Mouse (Mus musculus): ENCODE measurements around the gene RPS10-NUDT3. TPM values are rescaled to one million over a fixed set of nuclear protein-coding genes. Genes with fewer than 3 reads are reported as not detected.
A peak's percentile ranks its signal among the peaks of the same experiment; 100 is the strongest.

RPS10-NUDT3 gene
- polyA plus RNA-seq, 1 experiment from 2014 or later: not detected

DNA sequence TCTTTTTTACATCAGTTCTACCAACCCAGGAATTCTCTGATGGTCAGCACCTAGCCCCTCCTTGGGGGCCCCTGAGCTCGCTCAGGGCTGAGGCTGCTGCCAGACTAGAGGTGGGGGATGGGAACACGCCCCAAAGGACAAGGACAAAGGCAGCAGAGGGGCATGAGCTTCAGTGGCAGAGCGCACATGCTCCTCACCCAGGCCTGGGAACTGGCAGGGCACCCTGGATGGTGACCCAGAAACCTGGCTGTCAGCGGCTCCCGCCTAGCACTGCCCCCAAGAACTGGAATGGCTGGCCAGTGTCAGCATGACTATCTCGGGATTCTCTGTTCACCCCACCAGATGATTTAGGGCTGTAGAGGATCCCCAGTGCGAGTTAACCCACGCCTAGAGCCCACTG lies 85.8 kb downstream of the RPS10-NUDT3 start:
- no peaks in the 10 kb centered on the region for H3K9me3 ChIP-seq (replicated peaks)
- H3K4me3 ChIP-seq: peak overlapping the region; percentile 11; the same call in 1 of the 2 replicates
- peaks cover 13% of the 10 kb centered on the region for H3K27me3 ChIP-seq (ENCODE audit: low read depth, poor library complexity, severe bottlenecking)
- DNase-seq (ENCODE audit: low spot score): no peak
- H3K27ac ChIP-seq (replicated peaks): peak overlapping the region; percentile 86
- H3K4me1 ChIP-seq: peaks cover 49% of the 10 kb centered on the region
- WGBS: 50% methylated on average over 8 of the region's 8 CpGs
- no peaks in the 10 kb centered on the region for H3K36me3 ChIP-seq

DNA sequence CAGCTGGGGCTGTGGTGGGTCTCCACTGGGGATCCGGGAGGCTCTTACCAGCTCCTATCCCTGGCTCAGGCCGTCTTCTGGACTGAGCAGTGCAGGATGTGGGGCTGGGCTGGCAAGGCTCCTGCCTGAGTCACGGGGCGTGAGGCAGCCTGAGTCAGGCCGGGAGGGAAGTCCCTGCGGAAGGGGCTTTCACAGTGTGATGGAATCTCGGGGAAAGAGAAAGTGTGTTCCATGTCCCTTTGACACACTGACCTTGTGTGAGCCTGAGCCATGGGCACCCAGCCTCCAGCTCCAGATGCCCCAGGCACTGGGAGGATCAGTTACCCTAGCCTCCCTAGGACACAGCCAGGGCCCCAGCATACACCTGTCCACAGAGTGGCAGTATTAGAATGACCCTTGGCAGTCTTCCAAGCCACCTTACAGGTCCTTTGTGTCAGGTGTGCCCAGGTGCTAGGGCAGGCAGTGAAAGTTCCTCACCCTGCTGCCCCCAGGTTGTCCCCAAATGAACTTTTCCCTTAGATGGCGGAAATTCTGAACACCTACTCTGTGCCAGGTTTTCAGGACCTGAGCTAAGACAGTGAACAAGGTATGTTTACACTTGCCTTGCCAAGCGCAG lies 87.7 kb downstream of the RPS10-NUDT3 start:
- 71% methylated on average over 9 of the region's 9 CpGs for WGBS
- Histone ChIP-seq H3K27me3 (ENCODE audit: low read depth, poor library complexity, severe bottlenecking) (peaks cover 13% of the 10 kb centered on the region), H3K4me1 (peaks cover 42% of the 10 kb centered on the region), H3K4me3 (no peak overlapping the region), H3K9me3 (replicated peaks) (no peaks in the 10 kb centered on the region), H3K27ac (replicated peaks) (no peak overlapping the region), H3K36me3 (no peaks in the 10 kb centered on the region)
- DNase-seq (ENCODE audit: low spot score): no peak

DNA sequence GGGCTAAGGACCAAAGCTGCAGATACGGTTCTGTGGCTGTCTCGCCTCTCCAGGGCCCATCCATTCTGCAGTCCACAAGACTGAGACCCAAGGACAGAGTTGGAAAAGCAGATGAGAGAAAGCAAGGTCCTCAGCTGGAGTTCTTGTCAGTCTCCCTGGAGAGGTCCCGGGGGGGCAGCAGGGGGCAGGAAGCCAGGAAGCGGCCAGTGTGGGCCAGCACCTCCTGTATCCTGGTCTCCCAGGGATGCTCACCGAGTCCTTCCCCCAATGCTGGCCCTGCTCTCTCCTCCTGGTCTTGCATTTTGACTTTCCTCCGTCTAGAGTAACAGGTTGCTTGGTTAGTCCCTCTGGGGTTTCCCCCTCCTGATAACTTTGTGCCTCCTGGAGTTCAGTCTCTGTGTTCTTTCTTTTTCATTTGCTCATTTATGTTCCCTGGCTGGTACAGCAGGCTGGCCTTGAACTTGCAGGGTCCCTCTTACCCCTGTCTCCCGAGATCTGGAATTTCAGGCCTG lies 88.4 kb downstream of the RPS10-NUDT3 start:
- Histone ChIP-seq H3K27me3 (ENCODE audit: low read depth, poor library complexity, severe bottlenecking) (peaks cover 13% of the 10 kb centered on the region), H3K9me3 (replicated peaks) (no peaks in the 10 kb centered on the region), H3K27ac (replicated peaks) (no peak overlapping the region), H3K4me3 (no peak overlapping the region), H3K4me1 (peaks cover 35% of the 10 kb centered on the region), H3K36me3 (no peaks in the 10 kb centered on the region)
- 70% methylated on average over 7 of the region's 7 CpGs for WGBS
- no peak for DNase-seq (ENCODE audit: low spot score)

DNA sequence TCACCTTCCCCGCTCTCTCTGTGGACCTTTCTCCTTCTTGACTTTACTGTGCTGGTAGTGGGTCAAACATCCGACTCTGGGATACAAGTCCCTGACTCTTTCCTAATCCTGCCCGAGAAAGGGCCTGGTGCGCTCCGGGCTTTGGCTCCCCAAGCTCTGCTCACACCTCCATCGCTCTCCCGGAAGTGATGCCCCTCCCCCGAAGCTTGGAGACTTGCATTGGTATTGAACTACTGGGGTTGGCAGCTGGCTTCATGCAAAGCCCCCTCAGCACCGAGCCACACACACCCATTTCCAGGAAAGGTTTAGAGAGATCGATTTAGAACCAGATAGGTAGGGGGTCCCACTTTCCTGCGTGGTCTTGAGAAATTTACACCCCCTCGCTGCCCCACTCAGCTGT lies 89.0 kb downstream of the RPS10-NUDT3 start:
- Histone ChIP-seq H3K4me3 (no peak overlapping the region), H3K36me3 (no peaks in the 10 kb centered on the region), H3K9me3 (replicated peaks) (no peaks in the 10 kb centered on the region), H3K4me1 (peaks cover 39% of the 10 kb centered on the region), H3K27ac (replicated peaks) (no peak overlapping the region), H3K27me3 (ENCODE audit: low read depth, poor library complexity, severe bottlenecking) (peaks cover 13% of the 10 kb centered on the region)
- no peak for DNase-seq (ENCODE audit: low spot score)
- 45% methylated on average over 12 of the region's 12 CpGs for WGBS

DNA sequence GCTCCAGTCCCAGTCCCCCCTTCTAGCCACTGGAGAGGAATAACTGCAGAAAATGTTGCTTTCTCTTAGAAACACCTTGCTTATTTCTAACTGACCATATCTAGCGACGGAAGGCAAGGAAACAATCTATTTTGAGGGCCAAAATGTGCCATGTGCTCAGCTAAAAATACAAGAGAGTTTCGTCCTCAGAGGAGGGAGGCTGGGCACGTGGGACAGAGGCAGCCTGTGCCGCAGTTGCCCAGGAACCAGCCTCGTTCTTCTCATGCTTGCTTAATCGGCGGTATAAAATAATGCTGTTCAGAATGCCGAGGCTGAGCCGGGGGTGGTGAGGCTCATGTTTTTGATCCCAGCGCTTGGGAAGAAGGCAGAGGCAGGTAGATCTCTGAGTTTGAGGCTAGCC lies 90.5 kb downstream of the RPS10-NUDT3 start:
- Histone ChIP-seq H3K36me3 (no peaks in the 10 kb centered on the region), H3K27me3 (ENCODE audit: low read depth, poor library complexity, severe bottlenecking) (peaks cover 13% of the 10 kb centered on the region), H3K4me1 (peaks cover 34% of the 10 kb centered on the region), H3K4me3 (no peak overlapping the region), H3K27ac (replicated peaks) (no peak overlapping the region), H3K9me3 (replicated peaks) (no peaks in the 10 kb centered on the region)
- DNase-seq (ENCODE audit: low spot score): no peak
- 91% methylated on average over 11 of the region's 11 CpGs for WGBS

DNA sequence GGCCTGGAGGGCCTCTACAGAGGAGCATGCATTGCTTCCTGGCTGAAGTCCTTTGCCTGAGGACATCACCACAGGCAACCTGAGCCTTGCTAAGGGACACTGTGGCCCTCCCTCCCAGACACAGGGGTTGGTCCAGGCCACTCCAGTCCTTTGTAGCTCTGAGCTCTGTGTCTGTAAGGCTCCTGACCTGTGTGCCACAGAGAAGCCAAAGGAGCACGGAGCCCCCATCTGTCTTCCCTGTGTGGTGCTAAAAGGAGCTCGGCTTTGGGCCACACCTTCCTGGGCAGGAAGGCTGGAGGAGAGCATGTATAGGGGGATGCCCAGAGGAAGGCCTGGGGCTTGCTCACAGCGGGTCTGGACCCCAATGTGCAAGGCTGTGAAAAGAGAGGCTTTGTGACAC lies 93.0 kb downstream of the RPS10-NUDT3 start:
- no peaks in the 10 kb centered on the region for H3K36me3 ChIP-seq
- no peak overlapping the region for H3K4me3 ChIP-seq
- 88% methylated on average over 3 of the region's 3 CpGs for WGBS
- no peaks in the 10 kb centered on the region for H3K9me3 ChIP-seq (replicated peaks)
- peaks cover 7% of the 10 kb centered on the region for H3K27me3 ChIP-seq (ENCODE audit: low read depth, poor library complexity, severe bottlenecking)
- no peak for DNase-seq (ENCODE audit: low spot score)
- H3K27ac ChIP-seq (replicated peaks): no peak overlapping the region
- peaks cover 20% of the 10 kb centered on the region for H3K4me1 ChIP-seq

DNA sequence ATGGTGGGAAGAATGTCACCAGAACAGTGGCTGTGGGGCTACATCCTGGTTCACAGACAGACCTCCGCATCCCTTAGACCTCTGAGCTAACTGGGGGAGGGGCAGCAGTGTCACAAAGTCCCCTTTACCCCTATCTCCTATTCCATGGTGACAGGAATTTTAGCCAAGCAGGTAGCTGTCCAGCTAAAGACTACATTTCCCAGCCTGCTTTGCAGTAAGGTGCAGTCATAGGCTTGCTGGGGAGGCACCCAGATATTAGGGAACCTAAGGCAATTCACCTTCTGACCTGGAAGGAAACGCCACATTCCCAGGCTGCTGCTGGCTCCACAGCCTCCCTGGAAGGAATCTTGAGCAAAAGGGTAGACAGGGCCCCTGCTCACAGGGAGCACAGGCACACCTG lies 93.8 kb downstream of the RPS10-NUDT3 start:
- DNase-seq (ENCODE audit: low spot score): no peak
- 78% methylated on average over 2 of the region's 2 CpGs for WGBS
- Histone ChIP-seq H3K27me3 (ENCODE audit: low read depth, poor library complexity, severe bottlenecking) (peaks cover under 1% of the 10 kb centered on the region; the same call in 1 of the 2 replicates), H3K4me3 (no peak overlapping the region), H3K9me3 (replicated peaks) (no peaks in the 10 kb centered on the region), H3K27ac (replicated peaks) (no peak overlapping the region), H3K4me1 (peaks cover 13% of the 10 kb centered on the region), H3K36me3 (no peaks in the 10 kb centered on the region)

DNA sequence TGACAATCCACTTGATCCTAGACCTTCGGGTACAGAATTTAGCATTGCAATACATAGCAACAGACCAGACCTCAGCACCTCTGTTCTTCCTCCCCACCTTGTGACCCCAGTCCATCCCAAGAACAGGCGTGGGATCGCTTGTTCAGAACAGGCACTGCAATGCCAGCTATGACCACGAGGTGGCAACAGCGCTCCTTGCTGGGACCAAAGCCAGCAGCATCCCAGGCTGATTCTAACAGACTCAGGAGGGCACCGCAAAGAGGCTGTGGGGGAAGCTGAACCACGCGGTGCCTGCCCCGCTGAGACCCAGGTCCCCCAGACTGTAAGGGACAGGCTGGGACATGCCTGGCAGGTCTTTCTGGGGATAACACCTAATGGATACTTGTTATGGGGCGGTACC lies 100.3 kb downstream of the RPS10-NUDT3 start:
- H3K36me3 ChIP-seq: no peaks in the 10 kb centered on the region
- no peaks in the 10 kb centered on the region for H3K27me3 ChIP-seq (ENCODE audit: low read depth, poor library complexity, severe bottlenecking)
- 0 out of 2 replicates have a peak overlapping the region, but pooled peaks have one; percentile 49 for H3K27ac ChIP-seq (replicated peaks)
- H3K4me3 ChIP-seq: peak overlapping the region; percentile 26; the same call in 1 of the 2 replicates
- 6% methylated on average over 10 of the region's 10 CpGs for WGBS
- H3K4me1 ChIP-seq: peaks cover 4% of the 10 kb centered on the region; the same call in 1 of the 2 replicates
- no peaks in the 10 kb centered on the region for H3K9me3 ChIP-seq (replicated peaks)
- peak; percentile 92 for DNase-seq (ENCODE audit: low spot score)

DNA sequence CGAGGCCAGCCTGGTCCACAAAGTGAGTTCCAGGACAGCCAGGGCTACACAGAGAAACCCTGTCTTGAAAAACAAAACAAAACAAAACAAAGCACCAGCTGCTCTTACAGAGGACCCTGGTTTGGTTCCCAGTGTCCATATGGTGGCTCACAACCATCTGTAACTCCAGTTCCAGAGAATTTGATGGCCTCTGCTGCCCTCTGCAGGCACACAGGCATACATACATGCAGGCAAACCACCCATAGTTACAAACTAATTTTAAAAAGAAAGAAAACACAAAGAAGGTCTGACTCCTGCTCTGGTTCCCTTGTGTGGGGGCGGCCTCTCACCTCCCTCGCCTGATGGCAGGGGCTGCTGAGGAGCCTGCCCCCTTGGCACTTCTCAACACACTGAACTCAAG lies 101.7 kb downstream of the RPS10-NUDT3 start:
- H3K4me3 ChIP-seq: no peak overlapping the region
- no peak overlapping the region for H3K27ac ChIP-seq (replicated peaks)

DNA sequence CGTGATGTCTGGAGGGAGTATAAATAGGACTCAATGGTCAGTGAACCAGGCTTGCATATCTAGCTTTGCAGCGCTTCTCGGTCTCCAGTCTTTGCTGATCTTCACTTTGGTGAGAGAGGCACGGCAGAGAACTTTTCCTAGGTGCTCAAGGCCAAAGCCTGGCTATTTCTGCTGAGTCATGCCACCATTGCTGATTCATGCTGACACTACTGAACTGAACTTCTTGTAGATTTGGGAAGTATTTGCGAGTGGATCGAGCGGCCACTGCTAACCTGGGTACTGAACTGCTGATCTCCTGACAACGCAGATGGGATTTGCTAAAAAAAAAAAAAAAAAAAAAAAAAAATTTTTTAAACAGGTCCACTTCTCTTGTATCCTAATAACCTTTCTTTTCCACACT lies 102.9 kb downstream of the RPS10-NUDT3 start:
- H3K27ac ChIP-seq (replicated peaks): no peak overlapping the region
- no peak for DNase-seq (ENCODE audit: low spot score)
- WGBS: 96% methylated on average over 8 of the region's 8 CpGs
- H3K4me1 ChIP-seq: peaks cover 16% of the 10 kb centered on the region
- H3K9me3 ChIP-seq (replicated peaks): no peaks in the 10 kb centered on the region
- no peak overlapping the region for H3K4me3 ChIP-seq
- no peaks in the 10 kb centered on the region for H3K36me3 ChIP-seq
- no peaks in the 10 kb centered on the region for H3K27me3 ChIP-seq (ENCODE audit: low read depth, poor library complexity, severe bottlenecking)

More for the DNA sequence above, 101.7 kb downstream of the RPS10-NUDT3 start:
- no peaks in the 10 kb centered on the region for H3K9me3 ChIP-seq (replicated peaks)
- 85% methylated on average over 3 of the region's 3 CpGs for WGBS
- no peaks in the 10 kb centered on the region for H3K27me3 ChIP-seq (ENCODE audit: low read depth, poor library complexity, severe bottlenecking)
- peaks cover 11% of the 10 kb centered on the region for H3K4me1 ChIP-seq
- DNase-seq (ENCODE audit: low spot score): no peak
- no peaks in the 10 kb centered on the region for H3K36me3 ChIP-seq

Other genes with a start within 250 kb of the RPS10-NUDT3 start
- gene Grm4, start 113.8 kb downstream of the RPS10-NUDT3 start, polyA plus RNA-seq (2016; fragmentation: Nextera tagmentation; extraction: Ambion mirVana): 2.8 and 3.5 TPM in 2 replicates
- gene Hmga1, start 78.7 kb downstream of the RPS10-NUDT3 start, polyA plus RNA-seq (2016; fragmentation: Nextera tagmentation; extraction: Ambion mirVana): 620 and 831 TPM in 2 replicates
- 16.4 and 19.2 TPM in 2 replicates for gene AI413582, start 69.5 kb downstream of the RPS10-NUDT3 start, polyA plus RNA-seq (2016; fragmentation: Nextera tagmentation; extraction: Ambion mirVana)
- 90.0 and 109 TPM in 2 replicates for gene Nudt3, start 11.7 kb downstream of the RPS10-NUDT3 start, polyA plus RNA-seq (2016; fragmentation: Nextera tagmentation; extraction: Ambion mirVana)
- gene Rps10, start 1.4 kb upstream of the RPS10-NUDT3 start, polyA plus RNA-seq (2016; fragmentation: Nextera tagmentation; extraction: Ambion mirVana): 731 and 876 TPM in 2 replicates
- 3.1 and 3.3 TPM in 2 replicates for gene Pacsin1, start 20.3 kb upstream of the RPS10-NUDT3 start, polyA plus RNA-seq (2016; fragmentation: Nextera tagmentation; extraction: Ambion mirVana)
- 0.16 and 0.25 TPM in 2 replicates for gene Spdef, start 93.7 kb upstream of the RPS10-NUDT3 start, polyA plus RNA-seq (2016; fragmentation: Nextera tagmentation; extraction: Ambion mirVana)
- 11.1 and 12.1 TPM in 2 replicates for gene D17Wsu92e, start 185.4 kb upstream of the RPS10-NUDT3 start, polyA plus RNA-seq (2016; fragmentation: Nextera tagmentation; extraction: Ambion mirVana)
- gene Snrpc, start 202.9 kb upstream of the RPS10-NUDT3 start, polyA plus RNA-seq (2016; fragmentation: Nextera tagmentation; extraction: Ambion mirVana): 403 and 447 TPM in 2 replicates
- 6.3 and 6.6 TPM in 2 replicates for gene Uhrf1bp1, start 221.2 kb upstream of the RPS10-NUDT3 start, polyA plus RNA-seq (2016; fragmentation: Nextera tagmentation; extraction: Ambion mirVana)

All from midbrain, embryonic 10.5 days (tissue).